Mouse (Mus musculus) lung, adult 2 months (tissue): ENCODE results near the gene Grap. TPM values are rescaled to one million over a fixed set of nuclear protein-coding genes. Genes with fewer than 3 reads are reported as not detected.
A peak's percentile ranks its signal among the peaks of the same experiment; 100 is the strongest.

Experiments used
- DNase-seq: peaks from one replicate; pipeline ENCODE4 v3.0.0; 2022
- H3K4me1 ChIP-seq: fragments of 200-500 bp; 2 replicates; pipeline ENCODE4 v1.6.1; 2011; ENCODE audit warnings: low read length; ENCODE audit not compliant: control insufficient read depth, insufficient read depth
- H3K4me3 ChIP-seq: fragments of 200-500 bp; replicated peaks from 2 replicates; pipeline ENCODE3; 2011; ENCODE audit warnings: low read depth, mild to moderate bottlenecking, control low read depth, low read length; ENCODE audit errors: extremely low read depth
- CTCF ChIP-seq: fragments of 200-500 bp; IDR thresholded peaks from 2 replicates; pipeline ENCODE4 v1.5.1; 2011; ENCODE audit warnings: mild to moderate bottlenecking, low read length, control low read depth; ENCODE audit not compliant: insufficient read depth
- POLR2A ChIP-seq: fragments of 200-500 bp; IDR thresholded peaks from 2 replicates; pipeline ENCODE4 v1.6.1; 2011; ENCODE audit warnings: low read depth, mild to moderate bottlenecking, control low read depth, low read length, borderline replicate concordance; ENCODE audit errors: extremely low read depth
- WGBS: fragments of 180-500 bp; shearing (Covaris S2); methylation state at CpG from one replicate; pipeline ENCODE4 v1.1.7; 2018; 5-methylcytosine and 5-hydroxymethylcytosine counted together
- polyA plus RNA-seq: library from polyadenylated mRNA; depleted of rRNA; stranded (reverse); fragments of >200 nt; gene quantifications from 2 replicates; pipeline ENCODE4 v1.2.3, GENCODE M21; 2012

Gene Grap
- polyA plus RNA-seq, 1 experiment, result 77.0 TPM

GRCm38 (mm10) chr11:61692996-61693395 is 39.9 kb downstream of the Grap start:
- WGBS, result 91% methylated on average over 5 of the region's 5 CpGs
- Histone ChIP-seq H3K4me1 (no peaks in the 10 kb centered on the region), H3K4me3 (no peak overlapping the region)
- no peak for DNase-seq
- TF ChIP-seq CTCF (no peak), POLR2A (no peak)

GRCm38 (mm10) chr11:61698852-61699251 is 45.8 kb downstream of the Grap start:
- TF ChIP-seq POLR2A, result no peak
- no peak for TF ChIP-seq CTCF
- H3K4me1 ChIP-seq, result no peaks in the 10 kb centered on the region
- no peak overlapping the region for H3K4me3 ChIP-seq
- no peak for DNase-seq

- WGBS, result 85% methylated on average over 5 of the region's 5 CpGs
- no peak for DNase-seq
- no peaks in the 10 kb centered on the region for H3K4me1 ChIP-seq
- H3K4me3 ChIP-seq, result no peak overlapping the region
- no peak for TF ChIP-seq POLR2A
- no peak for TF ChIP-seq CTCF
These were observed 46.4 kb downstream of the Grap start for GRCm38 (mm10) chr11:61699460-61699859.

GRCm38 (mm10) chr11:61699933-61700332 is 46.9 kb downstream of the Grap start:
- TF ChIP-seq CTCF (no peak), POLR2A (no peak)
- no peaks in the 10 kb centered on the region for H3K4me1 ChIP-seq
- H3K4me3 ChIP-seq, result no peak overlapping the region
- WGBS, result 26% methylated on average over 4 of the region's 4 CpGs
- peak; percentile 24 for DNase-seq

- TF ChIP-seq CTCF, result no peak
- TF ChIP-seq POLR2A, result no peak
- no peak for DNase-seq
- no peaks in the 10 kb centered on the region for H3K4me1 ChIP-seq
- no peak overlapping the region for H3K4me3 ChIP-seq
- 80% methylated on average over 5 of the region's 5 CpGs for WGBS
These were observed 48.6 kb downstream of the Grap start for GRCm38 (mm10) chr11:61701696-61702095.

- H3K4me1 ChIP-seq, result no peaks in the 10 kb centered on the region
- 94% methylated on average over 5 of the region's 5 CpGs for WGBS
- no peak for DNase-seq
- TF ChIP-seq POLR2A, result no peak
- no peak for TF ChIP-seq CTCF
- no peak overlapping the region for H3K4me3 ChIP-seq
These were observed 49.4 kb downstream of the Grap start for GRCm38 (mm10) chr11:61702494-61702893.

GRCm38 (mm10) chr11:61705581-61705980 is 52.5 kb downstream of the Grap start:
- Histone ChIP-seq H3K4me3 (no peak overlapping the region), H3K4me1 (no peaks in the 10 kb centered on the region)
- no peak for DNase-seq
- 87% methylated on average over 2 of the region's 2 CpGs for WGBS
- TF ChIP-seq CTCF (no peak), POLR2A (no peak)

GRCm38 (mm10) chr11:61706232-61706631 is 53.2 kb downstream of the Grap start:
- 57% methylated on average over 4 of the region's 4 CpGs for WGBS
- TF ChIP-seq POLR2A (no peak), CTCF (no peak)
- no peaks in the 10 kb centered on the region for H3K4me1 ChIP-seq
- DNase-seq, result no peak
- no peak overlapping the region for H3K4me3 ChIP-seq

- no peak for DNase-seq
- H3K4me1 ChIP-seq, result no peaks in the 10 kb centered on the region
- whole genome bisulfite sequencing, result 75% methylated on average over 3 of the region's 3 CpGs
- no peak overlapping the region for H3K4me3 ChIP-seq
- no peak for TF ChIP-seq CTCF
- no peak for TF ChIP-seq POLR2A
These were observed 55.9 kb downstream of the Grap start for GRCm38 (mm10) chr11:61708928-61709327.

GRCm38 (mm10) chr11:61713157-61713855 is 60.2 kb downstream of the Grap start:
- Histone ChIP-seq H3K4me3 (no peak overlapping the region), H3K4me1 (no peaks in the 10 kb centered on the region)
- WGBS, result 77% methylated on average over 15 of the region's 15 CpGs
- TF ChIP-seq POLR2A, result no peak
- no peak for TF ChIP-seq CTCF
- DNase-seq, result no peak
